Mouse (Mus musculus) hindbrain, embryonic 15.5 days (tissue): ENCODE results near the gene Zfp641. TPM values are rescaled to one million over a fixed set of nuclear protein-coding genes. Genes with fewer than 3 reads are reported as not detected.

Experiments used
- ATAC-seq: fragments of 200-750 bp; cut with Nextera tagmentation; 2 replicates; pipeline ENCODE4 v1.8.0; 2017; ENCODE audit warnings: low read depth, moderate number of reproducible peaks, moderate TSS enrichment; ENCODE audit not compliant: low FRiP score
- H3K27ac ChIP-seq: fragments of 300-500 bp; sonication (generic); replicated peaks from 2 replicates; pipeline ENCODE4 v1.5.1; 2015; ENCODE audit warnings: mild to moderate bottlenecking, inconsistent platforms
- H3K27me3 ChIP-seq: fragments of 300-500 bp; sonication (generic); 2 replicates; pipeline ENCODE4 v1.6.1; 2015; ENCODE audit warnings: control low read depth, inconsistent platforms
- H3K36me3 ChIP-seq: fragments of 300-500 bp; sonication (generic); 2 replicates; pipeline ENCODE4 v1.6.1; 2015; ENCODE audit warnings: control low read depth, inconsistent platforms
- H3K4me1 ChIP-seq: fragments of 300-500 bp; sonication (generic); replicated peaks from 2 replicates; pipeline ENCODE4 v1.6.1; 2015; ENCODE audit warnings: control low read depth, inconsistent platforms
- H3K4me2 ChIP-seq: fragments of 300-500 bp; sonication (generic); 2 replicates; pipeline ENCODE4 v1.6.1; 2015; ENCODE audit warnings: moderate library complexity, mild to moderate bottlenecking, inconsistent platforms
- H3K4me3 ChIP-seq: fragments of 300-500 bp; sonication (generic); 2 replicates; pipeline ENCODE4 v1.5.1; 2015; ENCODE audit warnings: mild to moderate bottlenecking, inconsistent platforms
- H3K9ac ChIP-seq: fragments of 300-500 bp; sonication (generic); 2 replicates; pipeline ENCODE4 v1.6.1; 2015; ENCODE audit warnings: inconsistent platforms
- H3K9me3 ChIP-seq: fragments of 300-500 bp; sonication (generic); 2 replicates; pipeline ENCODE4 v1.6.1; 2016; ENCODE audit warnings: control low read depth, inconsistent platforms
- WGBS: fragments of 180-500 bp; shearing (Covaris S2); methylation state at CpG from one replicate; pipeline ENCODE4 v1.1.7; 2015; 5-methylcytosine and 5-hydroxymethylcytosine counted together
- polyA plus RNA-seq: library from polyadenylated mRNA; unstranded; fragments of >200 nt; fragmentation: Nextera tagmentation; extraction: Ambion mirVana; gene quantifications from 2 replicates; pipeline ENCODE4 v1.2.1, GENCODE M21; 2015

The Zfp641 gene
- polyA plus RNA-seq: 10.9 and 11.7 TPM in 2 replicates

GRCm38 (mm10) chr15:98295628-98296551 is at the start of gene Zfp641:
Gene Zfp641 (minus strand): TSS chr15:98296161.
- peak; percentile 88 for ATAC-seq

GRCm38 (mm10) chr15:98340887-98341286 is 44.9 kb upstream of the Zfp641 start, which contains the start of gene Olfr284:
Gene Olfr284 (minus strand): TSS chr15:98340987.
- ATAC-seq: no peak
- Histone ChIP-seq H3K27ac (no peak within 1 kb of the TSS), H3K9me3 (no peaks in the 10 kb centered on the region), H3K4me1 (no peaks in the 10 kb centered on the region), H3K36me3 (no peaks in the 10 kb centered on the region), H3K4me3 (no peak within 1 kb of the TSS), H3K27me3 (no peaks in the 10 kb centered on the region), H3K4me2 (no peak within 1 kb of the TSS), H3K9ac (no peak within 1 kb of the TSS)
- WGBS: 86% methylated on average over 8 of the region's 8 CpGs

More at GRCm38 (mm10) chr15:98295628-98296551, at the start of gene Zfp641:
- Histone ChIP-seq H3K4me3 (peak within 1 kb of the TSS; percentile 78), H3K4me2 (peak within 1 kb of the TSS; percentile 83), H3K27me3 (no peaks in the 10 kb centered on the region), H3K9me3 (no peaks in the 10 kb centered on the region), H3K9ac (peak within 1 kb of the TSS; percentile 75), H3K36me3 (0 out of 2 replicates have a peak, but pooled peaks cover 4% of the 10 kb centered on the region), H3K27ac (peak within 1 kb of the TSS; percentile 60; the same call in 1 of the 2 replicates), H3K4me1 (peaks cover 12% of the 10 kb centered on the region)
- 4% methylated on average over 36 of the region's 60 CpGs for WGBS

GRCm38 (mm10) chr15:98317177-98317724 is 21.3 kb upstream of the Zfp641 start, which contains the start of gene Olfr285:
Gene Olfr285 (minus strand): TSS chr15:98317353.
- Histone ChIP-seq H3K27ac (no peak within 1 kb of the TSS), H3K4me3 (no peak within 1 kb of the TSS), H3K9ac (no peak within 1 kb of the TSS), H3K27me3 (no peaks in the 10 kb centered on the region), H3K9me3 (no peaks in the 10 kb centered on the region), H3K36me3 (no peaks in the 10 kb centered on the region), H3K4me1 (no peaks in the 10 kb centered on the region), H3K4me2 (no peak within 1 kb of the TSS)
- ATAC-seq: no peak
- WGBS: 91% methylated on average over 5 of the region's 5 CpGs

GRCm38 (mm10) chr15:98315703-98316102 is 19.7 kb upstream of the Zfp641 start:
- Histone ChIP-seq H3K36me3 (no peaks in the 10 kb centered on the region), H3K4me1 (no peaks in the 10 kb centered on the region), H3K27ac (no peak overlapping the region), H3K4me2 (no peak overlapping the region), H3K4me3 (no peak overlapping the region), H3K9me3 (no peaks in the 10 kb centered on the region), H3K9ac (no peak overlapping the region), H3K27me3 (no peaks in the 10 kb centered on the region)
- WGBS: 52% methylated on average over 6 of the region's 6 CpGs
- no peak for ATAC-seq

GRCm38 (mm10) chr15:98293651-98294050 is 2.3 kb downstream of the Zfp641 start:
- Histone ChIP-seq H3K9ac (no peak overlapping the region), H3K4me1 (peaks cover 12% of the 10 kb centered on the region), H3K36me3 (peaks cover 18% of the 10 kb centered on the region), H3K27me3 (no peaks in the 10 kb centered on the region), H3K27ac (no peak overlapping the region), H3K9me3 (no peaks in the 10 kb centered on the region), H3K4me2 (no peak overlapping the region), H3K4me3 (no peak overlapping the region)
- WGBS: 92% methylated on average over 8 of the region's 8 CpGs
- ATAC-seq: no peak

- peaks cover 25% of the 10 kb centered on the region for H3K36me3 ChIP-seq
- H3K27ac ChIP-seq: no peak overlapping the region
- no peaks in the 10 kb centered on the region for H3K27me3 ChIP-seq
- no peaks in the 10 kb centered on the region for H3K4me1 ChIP-seq
- 79% methylated on average over 12 of the region's 12 CpGs for WGBS
- no peaks in the 10 kb centered on the region for H3K9me3 ChIP-seq
- H3K9ac ChIP-seq: no peak overlapping the region
- no peak overlapping the region for H3K4me3 ChIP-seq
- H3K4me2 ChIP-seq: no peak overlapping the region
- no peak for ATAC-seq
Observed at GRCm38 (mm10) chr15:98288566-98288965, 7.4 kb downstream of the Zfp641 start.

- no peaks in the 10 kb centered on the region for H3K9me3 ChIP-seq
- no peak overlapping the region for H3K4me2 ChIP-seq
- no peak overlapping the region for H3K9ac ChIP-seq
- no peak for ATAC-seq
- no peaks in the 10 kb centered on the region for H3K27me3 ChIP-seq
- H3K36me3 ChIP-seq: peaks cover 22% of the 10 kb centered on the region
- no peak overlapping the region for H3K27ac ChIP-seq
- H3K4me1 ChIP-seq: no peaks in the 10 kb centered on the region
- 72% methylated on average over 7 of the region's 7 CpGs for WGBS
- no peak overlapping the region for H3K4me3 ChIP-seq
Observed at GRCm38 (mm10) chr15:98286418-98286817, 9.5 kb downstream of the Zfp641 start.

- WGBS: 90% methylated on average over 7 of the region's 7 CpGs
- no peak for ATAC-seq
- Histone ChIP-seq H3K4me2 (no peak overlapping the region), H3K9ac (no peak overlapping the region), H3K9me3 (no peaks in the 10 kb centered on the region), H3K27me3 (no peaks in the 10 kb centered on the region), H3K36me3 (no peaks in the 10 kb centered on the region), H3K4me3 (no peak overlapping the region), H3K4me1 (no peaks in the 10 kb centered on the region), H3K27ac (no peak overlapping the region)
Observed at GRCm38 (mm10) chr15:98257776-98258175, 38.2 kb downstream of the Zfp641 start.

- Histone ChIP-seq H3K4me3 (no peak within 1 kb of the TSS), H3K27me3 (no peaks in the 10 kb centered on the region), H3K9me3 (no peaks in the 10 kb centered on the region), H3K36me3 (no peaks in the 10 kb centered on the region), H3K27ac (no peak within 1 kb of the TSS), H3K4me1 (no peaks in the 10 kb centered on the region), H3K9ac (no peak within 1 kb of the TSS), H3K4me2 (no peak within 1 kb of the TSS)
- no peak for ATAC-seq
- WGBS: 93% methylated on average over 8 of the region's 8 CpGs
Observed at GRCm38 (mm10) chr15:98257193-98257592, 38.8 kb downstream of the Zfp641 start, which contains the start of gene H1fnt. Gene H1fnt (minus strand): TSS chr15:98257293.

- H3K4me3 ChIP-seq: no peak overlapping the region
- H3K36me3 ChIP-seq: no peaks in the 10 kb centered on the region
- 90% methylated on average over 13 of the region's 13 CpGs for WGBS
- no peak overlapping the region for H3K27ac ChIP-seq
- ATAC-seq: no peak
- H3K27me3 ChIP-seq: no peaks in the 10 kb centered on the region
- no peaks in the 10 kb centered on the region for H3K9me3 ChIP-seq
- H3K4me2 ChIP-seq: no peak overlapping the region
- no peak overlapping the region for H3K9ac ChIP-seq
- H3K4me1 ChIP-seq: no peaks in the 10 kb centered on the region
Observed at GRCm38 (mm10) chr15:98256271-98256670, 39.7 kb downstream of the Zfp641 start.
